Mouse (Mus musculus): ENCODE data around the gene Tcap.

Gene Tcap

DNA sequence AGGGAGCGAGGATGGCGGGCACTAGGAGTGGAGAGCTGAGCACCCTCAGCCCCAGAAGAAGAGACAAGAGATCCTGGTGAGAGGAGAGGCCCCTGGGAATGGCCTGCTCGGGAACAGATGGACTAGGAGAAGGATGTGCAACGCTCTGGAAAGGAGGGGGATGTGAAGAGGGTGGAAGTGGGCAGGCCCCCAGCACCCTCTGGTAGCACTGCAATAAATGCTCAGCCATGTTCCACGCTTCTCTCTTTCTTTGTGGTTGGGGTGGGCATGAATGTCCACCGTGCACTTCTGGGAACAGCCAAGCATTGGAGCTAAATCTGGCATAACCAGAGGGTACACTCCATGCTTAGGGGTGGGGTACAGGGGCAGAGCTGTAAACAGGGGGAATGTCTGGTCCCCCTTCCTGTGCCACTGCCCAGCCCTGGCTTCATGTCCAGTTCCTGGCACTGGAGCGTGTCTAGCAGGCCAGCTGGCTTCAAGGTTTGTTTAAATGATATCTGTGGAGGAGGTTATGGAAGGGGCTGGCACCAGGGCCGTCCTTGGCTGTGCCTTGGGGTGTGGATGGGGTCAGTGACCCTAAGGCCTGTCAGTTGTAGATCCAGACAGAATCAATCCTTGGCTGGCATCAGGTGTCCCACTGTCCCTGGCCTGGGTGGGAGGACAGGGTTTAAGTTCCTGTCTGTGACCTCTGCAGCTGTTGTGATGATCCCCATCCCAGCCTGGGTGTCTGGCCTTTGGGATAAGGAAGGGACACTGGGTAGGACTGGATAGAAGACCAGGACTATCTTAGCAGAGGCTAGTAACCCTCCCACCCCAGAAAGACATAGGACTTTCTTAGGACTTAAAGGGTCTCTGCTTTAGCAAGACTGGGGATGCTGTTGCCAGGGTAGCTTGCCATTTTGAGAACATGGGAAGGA is 1.4 kb downstream of the Tcap start:
- CTCF ChIA-PET = interaction anchor here in 3 of 4 experiments (0.7 to 4.0 kb wide), 7 partner anchors 11 to 54 kb away, joined by 3 to 27 read pairs (median 5); partner anchors contain the start of genes Mien1 (in 1 of the 3) and Pgap3 (in 1 of the 3)
- POLR2A ChIA-PET = interaction anchor here in 3 of 4 experiments (0.6 to 1.8 kb wide), 6 partner anchors 12 to 87 kb away, joined by 3 to 8 read pairs (median 5); partner anchors contain the start of genes Erbb2 (in 1 of the 3), Pgap3 (in 1 of the 3) and Stard3 (in 1 of the 3)

DNA sequence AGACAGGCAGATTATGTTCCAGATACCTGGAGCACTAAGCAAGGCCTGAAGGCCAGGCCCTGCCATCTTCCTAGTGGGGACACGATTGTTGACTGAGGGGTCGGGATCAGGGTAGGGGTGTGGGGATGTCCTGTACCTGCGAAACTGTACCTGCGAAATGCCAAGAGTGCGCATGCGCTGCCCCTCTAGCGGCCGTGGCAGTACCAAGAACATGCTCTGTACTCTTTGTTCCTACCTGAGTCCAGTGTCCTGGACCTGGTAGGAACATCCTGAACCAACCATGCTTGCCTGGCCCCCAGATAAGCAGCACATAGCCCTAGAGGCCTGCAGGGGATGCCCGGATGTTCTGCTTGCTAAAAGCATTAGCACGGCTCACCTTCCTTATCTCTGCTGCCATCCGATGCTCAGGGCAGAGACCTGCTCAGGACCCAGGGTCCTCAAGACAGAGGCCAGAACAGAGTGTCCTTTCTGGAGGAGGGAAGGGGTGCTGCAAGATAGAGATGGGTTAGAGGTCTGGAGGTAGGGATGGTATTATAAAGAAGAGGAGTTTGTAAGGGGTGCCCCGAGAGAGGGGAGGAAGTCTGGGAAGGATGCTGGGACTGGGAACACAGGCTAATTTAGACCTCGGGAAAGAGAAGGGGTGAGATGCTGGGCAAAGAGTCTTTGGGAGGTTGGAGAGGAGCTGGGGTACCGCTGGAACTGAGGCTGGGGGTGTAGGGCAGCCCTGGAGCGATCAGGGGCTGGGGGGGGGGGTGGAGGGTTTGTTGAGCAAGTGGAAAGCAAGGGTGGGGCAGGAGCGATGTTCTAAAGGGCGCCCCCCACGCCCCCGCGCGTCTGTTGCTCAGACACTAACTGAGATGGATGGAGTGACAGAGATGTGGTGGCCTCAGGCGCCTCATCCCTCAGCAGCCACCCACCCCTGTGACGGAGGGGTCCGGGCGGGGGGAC is 2.3 kb downstream of the Tcap start, which contains the start of gene Pnmt:
Gene Pnmt, plus strand, starts transcription at position 813 of the 948 bp plus-strand sequence.
- ChIA-PET CTCF (interaction anchor here in 3 of 4 experiments (0.7 to 5.5 kb wide), 6 partner anchors 13 to 563 kb away, joined by 3 to 35 read pairs (median 8); no protein-coding TSS in a partner anchor), POLR2A (interaction anchor here in 2 of 4 experiments (1.5 to 1.8 kb wide), 2 partner anchors 9 to 30 kb away, joined by 3 to 5 read pairs; no protein-coding TSS in a partner anchor)

DNA sequence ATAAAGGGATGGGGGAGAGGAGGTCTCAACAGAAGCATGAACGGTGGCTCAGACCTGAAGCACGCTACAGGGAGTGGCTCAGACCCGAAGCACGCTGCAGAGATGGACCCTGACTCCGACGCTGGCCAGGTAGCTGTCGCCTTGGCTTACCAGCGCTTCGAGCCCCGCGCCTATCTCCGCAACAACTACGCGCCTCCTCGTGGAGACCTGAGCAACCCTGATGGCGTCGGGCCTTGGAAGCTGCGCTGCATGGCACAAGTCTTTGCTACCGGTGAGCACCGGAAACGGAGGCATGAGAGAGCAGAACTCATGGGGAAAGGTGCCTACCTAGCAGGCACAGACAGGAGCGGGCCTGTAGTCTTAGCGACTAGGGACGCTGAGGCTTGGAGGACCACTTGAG is 3.0 kb downstream of the Tcap start:
- CTCF ChIA-PET = interaction anchor here (0.7 to 5.6 kb wide), 8 partner anchors 14 to 563 kb away, joined by 3 to 45 read pairs (median 6); no protein-coding TSS in a partner anchor
- POLR2A ChIA-PET = interaction anchor here in 2 of 4 experiments (1.3 to 4.0 kb wide), 5 partner anchors 9 to 182 kb away, joined by 3 to 14 read pairs (median 5); partner anchors contain the start of gene Stard3 (in 1 of the 2)

DNA sequence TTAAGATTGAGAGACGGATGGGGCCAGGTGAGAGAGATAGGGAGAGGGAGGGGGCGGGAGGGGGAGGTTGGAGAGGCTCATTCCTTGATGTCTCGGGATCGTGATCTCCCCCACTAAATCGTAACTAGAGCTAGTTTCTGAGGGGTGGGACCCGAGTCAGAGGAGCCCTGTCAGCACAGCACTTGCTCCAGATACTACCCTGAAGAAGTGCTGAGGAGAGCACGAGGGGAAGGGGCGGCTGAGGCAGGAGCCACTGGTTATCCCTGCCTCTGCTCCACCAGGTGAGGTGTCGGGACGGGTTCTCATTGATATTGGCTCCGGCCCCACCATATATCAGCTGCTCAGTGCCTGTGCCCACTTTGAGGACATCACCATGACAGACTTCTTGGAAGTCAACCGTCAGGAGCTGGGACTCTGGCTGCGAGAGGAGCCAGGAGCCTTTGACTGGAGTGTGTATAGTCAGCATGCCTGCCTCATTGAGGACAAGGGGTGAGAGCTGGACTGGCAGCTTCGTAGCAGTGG is 3.5 kb downstream of the Tcap start:
- CTCF ChIA-PET = interaction anchor here (0.7 to 5.6 kb wide), 9 partner anchors 15 to 564 kb away, joined by 3 to 45 read pairs (median 5); no protein-coding TSS in a partner anchor
- POLR2A ChIA-PET = interaction anchor here in 2 of 4 experiments (0.6 to 4.0 kb wide), 7 partner anchors 10 to 181 kb away, joined by 3 to 14 read pairs (median 5); partner anchors contain the start of gene Stard3 (in 1 of the 2)

DNA sequence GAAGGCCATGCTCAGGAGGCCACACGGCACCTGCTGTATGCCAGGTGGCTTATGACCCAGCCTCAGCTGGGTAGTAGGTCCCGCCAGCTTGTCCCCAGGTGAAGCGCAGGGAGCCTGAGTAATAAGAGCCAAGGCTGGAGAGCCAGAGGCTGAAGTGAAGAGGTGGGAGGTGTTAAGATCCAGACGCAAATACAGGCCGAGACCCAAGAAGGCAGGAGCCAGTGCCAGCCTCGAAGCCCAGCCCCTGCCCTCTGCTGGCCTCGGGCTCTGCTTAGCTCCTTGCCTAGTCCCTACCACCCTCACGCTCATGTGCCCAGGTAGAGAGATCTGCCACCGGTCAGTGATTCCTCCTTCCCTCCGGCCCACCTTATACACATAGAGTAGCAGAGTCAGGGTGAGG is 4.7 kb downstream of the Tcap start:
- ChIA-PET CTCF (interaction anchor here in 3 of 4 experiments (0.6 to 5.6 kb wide), 9 partner anchors 15 to 50 kb away, joined by 3 to 45 read pairs (median 15); partner anchors contain the start of gene Mien1 (in 1 of the 3)), POLR2A (interaction anchor here in 2 of 4 experiments (0.7 to 4.0 kb wide), 7 partner anchors 11 to 48 kb away, joined by 3 to 14 read pairs (median 5); partner anchors contain the start of genes Pgap3 (in 1 of the 2) and Stard3 (in 1 of the 2))

DNA sequence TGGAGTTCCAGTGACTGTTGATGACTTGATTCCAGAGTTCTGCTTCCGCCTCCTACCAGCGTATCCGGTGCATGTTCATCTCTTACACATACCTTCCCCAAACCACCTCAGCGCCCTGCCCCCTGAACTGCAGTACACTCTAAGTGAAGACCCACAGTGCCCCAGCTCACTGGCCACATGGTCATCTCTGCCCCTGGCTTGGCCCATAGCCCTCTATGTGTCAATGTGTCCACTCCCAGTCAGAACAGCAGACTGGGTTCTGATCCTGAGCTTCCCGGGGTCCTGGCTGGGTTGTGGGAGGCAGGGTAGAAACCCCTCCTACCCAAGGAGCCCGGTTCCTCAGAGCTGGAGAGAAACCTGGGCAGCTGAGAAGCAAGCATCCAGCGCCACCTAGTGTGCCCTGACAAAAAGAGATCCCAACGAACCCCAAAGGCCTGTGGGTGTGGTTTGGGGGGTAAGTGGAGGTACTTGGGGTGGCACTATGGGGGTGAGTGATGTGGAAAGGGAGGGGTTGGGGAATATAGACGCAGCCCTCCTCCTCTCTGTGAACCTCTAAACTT is 5.7 kb downstream of the Tcap start:
- POLR2A ChIA-PET = interaction anchor here (0.6 to 4.0 kb wide), 16 partner anchors 8 to 307 kb away, joined by 3 to 14 read pairs (median 4); partner anchors contain the start of genes Pgap3 (in 3 of the 4) and Stard3 (in 1 of the 4)
- CTCF ChIA-PET = interaction anchor here (0.6 to 5.6 kb wide), 35 partner anchors 13 to 564 kb away, joined by 3 to 45 read pairs (median 4); partner anchors contain the start of genes Mien1 (in 2 of the 4), Stard3 (in 2 of the 4), Cdk12 (in 1 of the 4) and Erbb2 (in 1 of the 4)

DNA sequence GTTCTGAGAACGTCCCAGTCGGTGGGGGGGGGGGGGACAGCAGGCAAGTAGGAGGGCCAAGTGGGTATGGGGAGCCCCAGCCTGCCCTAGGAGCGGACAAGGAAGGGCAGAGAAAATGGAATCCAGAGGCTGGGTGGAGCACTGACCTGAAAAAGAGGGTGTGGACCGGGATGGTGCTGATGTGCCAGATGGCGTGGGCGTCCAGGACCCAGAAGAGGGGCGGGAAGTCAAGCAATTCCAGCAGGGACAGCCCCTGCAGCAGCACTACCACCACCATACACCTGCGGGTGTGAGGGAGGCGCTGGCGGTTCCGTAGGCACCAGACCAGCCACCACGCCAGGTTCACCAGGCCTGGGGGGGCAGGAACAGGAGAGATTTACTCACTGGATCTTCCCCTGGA is 6.5 kb downstream of the Tcap start:
- POLR2A ChIA-PET = interaction anchor here (0.6 to 4.0 kb wide), 9 partner anchors 9 to 154 kb away, joined by 3 to 14 read pairs (median 5); partner anchors contain the start of genes Pgap3 (in 3 of the 4) and Stard3 (in 1 of the 4)
- CTCF ChIA-PET = interaction anchor here (0.6 to 5.6 kb wide), 22 partner anchors 14 to 473 kb away, joined by 3 to 45 read pairs (median 6); partner anchors contain the start of genes Cdk12 (in 1 of the 4), Erbb2 (in 1 of the 4), Mien1 (in 1 of the 4) and Ppp1r1b (in 1 of the 4)

DNA sequence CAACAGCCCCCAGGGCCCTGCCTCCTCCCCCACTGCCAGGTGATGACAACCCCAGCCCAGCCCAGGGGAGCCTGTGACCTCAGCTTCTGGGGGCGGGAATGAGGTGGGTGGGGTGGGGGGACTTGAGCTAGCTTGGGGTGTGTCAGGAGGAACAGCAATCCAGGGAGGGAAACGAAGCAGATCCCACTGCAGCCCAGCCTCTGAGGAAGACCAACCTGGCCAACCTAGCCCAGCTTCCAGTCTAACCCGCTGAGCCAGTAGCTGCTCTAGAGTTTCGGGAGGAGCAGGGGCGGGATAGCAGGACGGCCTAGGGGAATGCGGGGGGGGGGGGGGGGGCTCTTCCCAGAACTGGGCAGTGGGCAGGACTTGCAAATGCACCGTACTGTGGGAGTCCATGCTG is 8.4 kb downstream of the Tcap start:
- ChIA-PET POLR2A (interaction anchor here in 3 of 4 experiments (0.6 to 1.7 kb wide), 9 partner anchors 8 to 977 kb away, joined by 3 to 8 read pairs (median 4); partner anchors contain the start of genes Pgap3 (in 2 of the 3), Arhgap23 (in 1 of the 3) and Stard3 (in 1 of the 3)), CTCF (interaction anchor here (0.6 to 5.6 kb wide), 4 partner anchors 20 to 1082 kb away, joined by 3 to 45 read pairs (median 7); no protein-coding TSS in a partner anchor)

DNA sequence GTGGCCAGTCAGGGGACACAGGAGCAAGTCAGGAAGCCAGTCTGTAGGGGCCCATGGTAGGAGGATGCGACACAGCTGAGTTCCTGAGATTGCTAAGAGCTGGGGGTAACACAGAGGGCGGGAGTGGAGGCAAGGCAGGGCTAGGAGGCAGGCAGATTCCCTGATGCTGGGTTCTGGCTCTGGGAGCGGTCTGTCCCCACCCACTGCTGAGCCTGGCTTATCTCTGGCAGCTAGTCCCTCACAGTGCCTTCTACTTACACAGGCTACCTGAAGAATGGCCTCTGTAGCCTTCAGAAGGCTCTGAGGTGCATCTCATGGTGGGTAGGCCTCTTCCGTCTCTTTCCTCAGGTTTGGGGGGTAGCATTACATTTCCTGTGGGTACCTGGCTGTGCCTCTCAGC is 9.0 kb downstream of the Tcap start:
- CTCF ChIA-PET = interaction anchor here in 3 of 4 experiments (0.6 to 1.6 kb wide), 4 partner anchors 21 to 1082 kb away, joined by 3 to 7 read pairs (median 3); no protein-coding TSS in a partner anchor
- POLR2A ChIA-PET = interaction anchor here in 3 of 4 experiments (0.6 to 1.7 kb wide), 4 partner anchors 7 to 55 kb away, joined by 3 to 8 read pairs (median 4); partner anchors contain the start of genes Pgap3 (in 1 of the 3) and Stard3 (in 1 of the 3)

DNA sequence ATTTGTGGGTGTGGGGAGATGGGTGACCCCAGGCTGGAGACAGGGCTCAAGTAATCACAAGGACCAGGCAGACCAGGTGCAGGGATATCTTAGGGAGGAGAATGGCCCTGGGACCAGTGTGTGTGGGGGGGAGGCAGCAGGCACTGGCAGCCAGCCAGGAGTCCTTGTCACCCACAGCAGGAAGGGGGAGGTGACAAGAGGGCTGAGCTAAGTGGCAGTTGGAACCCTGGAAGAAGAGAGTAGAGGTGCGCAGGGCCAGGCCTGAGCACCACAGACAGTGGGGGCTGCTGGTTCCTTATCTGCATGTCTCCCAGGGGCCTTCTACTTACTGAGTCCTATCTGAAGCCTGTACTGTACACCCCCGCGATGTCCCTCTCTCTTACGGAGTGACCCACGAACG is 9.7 kb downstream of the Tcap start:
- ChIA-PET CTCF (interaction anchor here in 2 of 4 experiments (0.8 to 1.6 kb wide), 1 partner anchor 51 kb away, joined by 3 to 7 read pairs; no protein-coding TSS in a partner anchor), POLR2A (no interaction called here)

DNA sequence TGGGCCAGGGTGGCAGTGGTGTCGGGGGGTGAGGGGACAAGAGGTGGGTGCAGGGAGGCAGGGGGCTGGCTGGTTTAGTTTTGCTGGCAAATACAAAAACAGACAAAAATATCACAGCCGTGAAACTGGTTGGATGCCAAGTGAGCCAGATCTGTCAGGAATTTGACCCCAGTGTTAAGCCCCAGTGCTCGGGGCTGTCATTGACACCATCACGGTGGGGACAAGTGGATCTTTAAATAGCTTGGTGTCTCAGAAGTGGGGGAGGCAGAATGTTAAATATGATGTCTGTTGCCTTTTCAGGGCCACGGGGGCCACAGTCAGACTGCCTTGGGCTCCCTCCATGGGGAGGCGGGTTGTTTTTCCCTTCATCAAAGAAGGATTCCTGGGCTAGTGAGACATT is 10.7 kb downstream of the Tcap start:
- ChIA-PET POLR2A (no interaction called here), CTCF (no interaction called here)

DNA sequence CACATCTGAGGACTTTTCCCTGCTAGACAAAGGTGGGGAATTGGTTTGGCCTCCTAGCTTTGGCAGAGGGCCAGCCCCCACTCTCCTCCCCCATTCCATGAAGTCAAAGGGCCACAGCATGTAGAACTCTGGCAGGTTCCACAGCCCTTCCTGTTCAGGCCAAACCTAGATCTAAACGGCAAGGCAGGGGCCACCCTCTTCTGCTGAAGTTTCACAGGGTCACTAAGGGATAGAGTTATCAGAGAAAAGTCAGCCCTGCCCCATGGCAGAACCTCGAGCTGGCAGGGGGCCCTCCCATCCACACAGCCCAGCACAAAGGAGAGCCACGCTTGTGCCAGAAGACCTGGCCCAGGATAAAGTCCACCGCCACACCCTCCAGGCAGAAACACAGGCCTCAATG is 11.4 kb downstream of the Tcap start:
- CTCF ChIA-PET = interaction anchor here in 1 of 4 experiments (2.1 kb wide), 1 partner anchor 23 kb away, joined by 4 read pairs; no protein-coding TSS in a partner anchor
- POLR2A ChIA-PET = interaction anchor here in 2 of 4 experiments (0.5 to 0.8 kb wide), 2 partner anchors 29 to 262 kb away, joined by 4 read pairs; no protein-coding TSS in a partner anchor

DNA sequence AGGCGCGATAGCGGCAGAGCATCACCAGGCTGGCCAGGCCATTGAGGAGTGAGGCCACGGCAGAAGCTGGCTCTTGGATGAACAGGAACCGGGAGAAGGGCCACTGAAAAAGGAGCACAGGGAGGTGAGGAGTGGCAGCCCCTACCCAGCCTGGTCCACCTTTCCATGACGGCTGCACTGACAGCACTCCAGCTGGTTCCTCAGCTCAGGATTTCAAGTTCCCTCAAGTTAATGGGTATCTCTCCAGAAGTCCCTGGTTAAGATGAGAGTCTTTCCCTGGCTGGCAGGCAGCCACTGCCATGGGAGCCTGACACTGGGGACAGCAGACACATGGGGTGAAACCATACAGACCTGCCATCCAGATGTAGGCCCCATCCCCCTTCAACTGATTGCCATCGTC is 14.3 kb downstream of the Tcap start:
- ChIA-PET POLR2A (interaction anchor here in 1 of 4 experiments (1.3 kb wide), 1 partner anchor 39 kb away, joined by 3 read pairs; no protein-coding TSS in a partner anchor), CTCF (interaction anchor here in 2 of 4 experiments (1.0 to 2.4 kb wide), 2 partner anchors 26 to 55 kb away, joined by 3 to 11 read pairs; no protein-coding TSS in a partner anchor)

DNA sequence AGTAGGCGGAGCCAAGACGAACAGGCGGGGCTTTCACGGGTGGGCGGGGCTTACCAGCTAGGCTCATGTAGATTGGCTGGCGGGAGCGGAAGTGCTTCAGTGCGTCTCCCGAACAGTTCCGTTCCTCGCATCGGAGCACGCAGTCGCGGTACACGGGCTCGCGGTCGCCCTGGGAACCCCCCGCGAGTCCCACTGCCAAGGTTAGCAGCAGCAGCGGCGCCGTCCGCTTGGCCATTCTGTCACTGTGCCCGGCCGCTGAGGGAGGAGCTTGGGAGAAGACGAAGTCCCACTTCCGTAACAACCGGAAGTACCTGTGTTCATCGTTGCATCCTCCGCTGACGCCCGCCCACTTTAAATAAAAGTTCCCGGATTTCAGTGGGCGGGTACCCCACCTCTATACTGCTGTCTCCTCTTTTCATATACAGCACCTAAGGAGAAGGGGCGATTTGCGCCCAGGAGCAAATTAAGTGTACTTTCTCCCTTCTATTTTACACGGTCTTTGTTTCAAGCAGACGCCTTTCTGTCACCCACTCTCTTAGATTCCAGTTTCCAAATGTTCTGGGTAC is 16.6 kb downstream of the Tcap start, which contains the start of gene Pgap3:
Gene Pgap3, minus strand, starts transcription at position 330 of the 566 bp plus-strand sequence.
- ChIA-PET CTCF (interaction anchor here in 3 of 4 experiments (0.6 to 2.8 kb wide), 14 partner anchors 12 to 1374 kb away, joined by 3 to 11 read pairs (median 4); partner anchors contain the start of gene Erbb2 (in 2 of the 3)), POLR2A (interaction anchor here in 3 of 4 experiments (0.6 to 2.4 kb wide), 40 partner anchors 9 to 1920 kb away, joined by 3 to 19 read pairs (median 4); partner anchors contain the start of genes Erbb2 (in 3 of the 3), Mien1 (in 3 of the 3), Stard3 (in 2 of the 3) and Ormdl3 (in 1 of the 3))

DNA sequence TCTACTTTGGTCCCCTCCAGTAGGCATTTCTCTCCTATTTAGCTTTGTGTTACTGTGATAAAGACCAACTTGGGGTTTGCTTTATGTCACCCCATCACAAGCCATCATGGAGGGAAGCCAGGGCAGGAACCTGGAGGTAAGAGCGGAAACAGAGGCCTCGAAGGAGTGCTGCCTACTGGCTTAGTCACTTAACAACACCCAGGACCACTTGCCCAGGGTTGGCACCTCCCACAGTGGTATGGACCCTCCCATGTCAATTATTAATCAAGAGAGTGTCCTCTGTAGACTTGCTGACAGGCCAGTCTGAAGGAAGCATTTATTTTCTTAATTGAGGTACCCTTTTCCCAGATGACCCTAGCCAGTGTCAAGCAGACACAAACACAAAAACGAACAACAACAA is 17.2 kb downstream of the Tcap start:
- CTCF ChIA-PET = interaction anchor here in 2 of 4 experiments (0.6 to 2.8 kb wide), 8 partner anchors 11 to 168 kb away, joined by 3 to 11 read pairs (median 4); partner anchors contain the start of gene Erbb2 (in 2 of the 2)
- POLR2A ChIA-PET = interaction anchor here in 3 of 4 experiments (0.8 to 2.4 kb wide), 25 partner anchors 9 to 1920 kb away, joined by 3 to 19 read pairs (median 5); partner anchors contain the start of genes Erbb2 (in 3 of the 3), Stard3 (in 2 of the 3), Ormdl3 (in 1 of the 3) and Tcap (in 1 of the 3)
